In the genomic region with DNA sequence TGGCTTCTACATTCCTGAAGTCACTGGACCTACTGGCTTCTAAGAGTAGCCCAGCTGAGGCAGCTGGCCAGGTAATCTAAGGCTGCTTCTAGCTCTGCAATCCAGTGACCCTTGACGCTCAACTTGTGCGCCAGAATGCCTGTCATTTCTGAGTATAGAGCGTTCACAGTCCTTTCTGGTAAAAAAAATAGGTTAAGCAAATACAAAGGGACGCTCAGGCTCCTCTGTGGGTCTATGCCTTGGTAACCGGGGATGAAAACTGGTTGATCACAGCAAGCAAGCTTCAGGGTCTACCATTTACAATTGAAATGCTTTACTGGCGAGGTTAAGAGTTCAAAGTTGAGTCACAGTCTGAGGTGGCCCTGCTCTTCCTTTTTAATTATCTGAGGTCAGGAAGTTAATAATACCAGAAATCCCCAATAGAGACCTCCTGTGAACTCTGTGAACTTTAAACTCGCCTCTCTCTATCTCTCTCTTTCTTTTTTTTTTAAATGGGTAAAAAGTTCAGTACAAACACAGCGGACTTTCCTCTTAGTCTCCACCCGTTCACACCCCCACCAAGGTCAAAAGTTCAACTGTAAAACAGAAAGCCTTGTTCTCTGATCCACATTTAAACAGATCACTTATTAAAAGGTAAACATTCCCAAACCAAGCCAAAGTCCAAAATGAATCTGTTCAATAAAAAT, we compare ENCODE assay signal across 9 mouse cellular contexts.
DNase-seq lines count a peak whose midpoint lies in the region; ATAC-seq and TF ChIP-seq lines count a peak whose summit lies in the region.
"Had no signal": no experiment of that assay in that cellular context is flagged by ENCODE, and none has a peak within 500 bp of the region (broad histone marks: within the 10 kb centered on the region; RNA-seq: fewer than 3 reads in every experiment).

No protein-coding gene starts in this region.

- H3K4me2 ChIP-seq in hindbrain, embryonic 11.5 days (replicated peaks; ENCODE audit: low read depth, low read length): no peak overlapping the region

- H3K9ac ChIP-seq in hindbrain, embryonic 11.5 days (ENCODE audit: low read depth, low read length): no peak overlapping the region

- WGBS in thymus, adult 2 months: 78% methylated on average over 9 of the region's 9 CpGs
- WGBS in kidney, adult 2 months: 15% methylated on average over 9 of the region's 9 CpGs
- WGBS in lung, adult 2 months: 40% methylated on average over 9 of the region's 9 CpGs
- WGBS in hindbrain, embryonic 11.5 days: 11% methylated on average over 9 of the region's 9 CpGs

- no peaks in the 10 kb centered on the region for H3K27me3 ChIP-seq in thymus, adult 2 months (ENCODE audit: control insufficient read depth, insufficient read depth, low read length)
- no peaks in the 10 kb centered on the region for H3K27me3 ChIP-seq in kidney, adult 2 months (replicated peaks; ENCODE audit: control insufficient read depth, insufficient read depth, low read length)
- no peaks in the 10 kb centered on the region for H3K27me3 ChIP-seq in hindbrain, embryonic 11.5 days (ENCODE audit: control insufficient read depth, insufficient read depth, low read length)

- intact Hi-C loops in left cerebral cortex, postnatal 14 days (cut with DNase I): no loop called here

- H3K4me3 ChIP-seq in thymus, adult 2 months (ENCODE audit: control insufficient read depth, insufficient read depth, low read length): no peak overlapping the region
- H3K4me3 ChIP-seq in kidney, adult 2 months (ENCODE audit: insufficient read depth, low read depth, low read length): no peak overlapping the region
- no peak overlapping the region for H3K4me3 ChIP-seq in lung, adult 2 months (replicated peaks; ENCODE audit: extremely low read depth, low read depth, low read length)
- no peak overlapping the region for H3K4me3 ChIP-seq in hindbrain, embryonic 11.5 days (ENCODE audit: low read depth, low read length)

- no peak for TF ChIP-seq POLR2A in thymus, adult 2 months (IDR thresholded peaks at IDR 0.05; ENCODE audit: control insufficient read depth, extremely low read depth, insufficient read depth, low read length, poor library complexity)
- TF ChIP-seq POLR2A in kidney, adult 2 months (IDR thresholded peaks at IDR 0.05; ENCODE audit: low read depth, low read length): no peak
- TF ChIP-seq POLR2A in lung, adult 2 months (IDR thresholded peaks at IDR 0.05; ENCODE audit: borderline replicate concordance, extremely low read depth, low read depth, low read length): no peak

- no peak for ATAC-seq in hindbrain, embryonic 11.5 days (ENCODE audit: low FRiP score)

- no peaks in the 10 kb centered on the region for H3K36me3 ChIP-seq in thymus, adult 2 months (ENCODE audit: control insufficient read depth, insufficient read depth, low read length)
- H3K36me3 ChIP-seq in kidney, adult 2 months (ENCODE audit: control insufficient read depth, insufficient read depth, low read length): no peaks in the 10 kb centered on the region
- no peaks in the 10 kb centered on the region for H3K36me3 ChIP-seq in hindbrain, embryonic 11.5 days (ENCODE audit: control insufficient read depth, insufficient read depth, low read length)

- H3K4me1 ChIP-seq in thymus, adult 2 months (replicated peaks; ENCODE audit: control insufficient read depth, insufficient read depth, low read length): peaks cover 7% of the 10 kb centered on the region
- H3K4me1 ChIP-seq in kidney, adult 2 months (ENCODE audit: control insufficient read depth, insufficient read depth, low read length): peaks cover 28% of the 10 kb centered on the region; the same call in 1 of the 2 replicates
- H3K4me1 ChIP-seq in lung, adult 2 months (ENCODE audit: control insufficient read depth, insufficient read depth, low read length): peaks cover 2% of the 10 kb centered on the region; the same call in 1 of the 2 replicates
- no peaks in the 10 kb centered on the region for H3K4me1 ChIP-seq in hindbrain, embryonic 11.5 days (replicated peaks; ENCODE audit: control insufficient read depth, insufficient read depth, low read length)

- no peaks in the 10 kb centered on the region for H3K9me3 ChIP-seq in hindbrain, embryonic 11.5 days (ENCODE audit: control insufficient read depth, low read length)

- DNase-seq in thymus, adult 2 months: no peak
- no peak for DNase-seq in thymus, postnatal 4 days
- DNase-seq in kidney, adult 2 months: peak; percentile 94
- DNase-seq in lung, adult 2 months: peak; percentile 28
- DNase-seq in cerebellum, postnatal 10 days: no peak
- no peak for DNase-seq in left cerebral cortex, postnatal 14 days (ENCODE audit: low spot score in 2 of 2)
- no peak for DNase-seq in urinary bladder, postnatal 14 days (ENCODE audit: low spot score)
- no peak for DNase-seq in hindbrain, embryonic 11.5 days (ENCODE audit: low spot score)
- DNase-seq: gastrocnemius, postnatal 25 days had no signal

- no peak for TF ChIP-seq CTCF in thymus, adult 2 months (IDR thresholded peaks at IDR 0.05; ENCODE audit: borderline replicate concordance, control insufficient read depth, extremely low read depth, insufficient read depth, low read length, poor library complexity)
- no peak for TF ChIP-seq CTCF in kidney, adult 2 months (conservative IDR thresholded peaks at IDR 0.05; ENCODE audit: insufficient read depth, insufficient read length, low read depth, low read length)
- no peak for TF ChIP-seq CTCF in lung, adult 2 months (IDR thresholded peaks at IDR 0.05; ENCODE audit: insufficient read depth, low read length)

- H3K27ac ChIP-seq in thymus, adult 2 months (ENCODE audit: control insufficient read depth, insufficient read depth, low read length): peak overlapping the region; percentile 39; the same call in 1 of the 2 replicates
- H3K27ac ChIP-seq in kidney, adult 2 months (ENCODE audit: insufficient read depth, low read depth, low read length): peak overlapping the region; percentile 86
- no peak overlapping the region for H3K27ac ChIP-seq in hindbrain, embryonic 11.5 days (ENCODE audit: low read depth, low read length)

Comparison
In these comparisons a context has a peak if more than half of its experiments do, and no peak if none do; other contexts are left out.
1. DNase-seq: peak in kidney, adult 2 months (single experiment) and lung, adult 2 months (single experiment); none in thymus, adult 2 months (single experiment), thymus, postnatal 4 days (single experiment), cerebellum, postnatal 10 days (0 of 2), left cerebral cortex, postnatal 14 days (0 of 2), urinary bladder, postnatal 14 days (single experiment) and hindbrain, embryonic 11.5 days (single experiment).